Mouse (Mus musculus): Measurements from ENCODE around the gene Cdkn2aipnl.

- TF ChIP-seq CTCF (IDR thresholded peaks at IDR 0.05; ENCODE audit: low read depth): no peak
- TF ChIP-seq EP300 (IDR thresholded peaks at IDR 0.05; ENCODE audit: low read depth): no peak
Observed at GRCm38 (mm10) chr11:51926385-51926784, 41.1 kb upstream of the Cdkn2aipnl start.
